Mouse (Mus musculus): Measurements from ENCODE around the gene Oaz3. TPM values are rescaled to one million over a fixed set of nuclear protein-coding genes. Genes with fewer than 3 reads are reported as not detected.

The Oaz3 gene
- polyA plus RNA-seq, 1 experiment = 28.5 TPM

DNA sequence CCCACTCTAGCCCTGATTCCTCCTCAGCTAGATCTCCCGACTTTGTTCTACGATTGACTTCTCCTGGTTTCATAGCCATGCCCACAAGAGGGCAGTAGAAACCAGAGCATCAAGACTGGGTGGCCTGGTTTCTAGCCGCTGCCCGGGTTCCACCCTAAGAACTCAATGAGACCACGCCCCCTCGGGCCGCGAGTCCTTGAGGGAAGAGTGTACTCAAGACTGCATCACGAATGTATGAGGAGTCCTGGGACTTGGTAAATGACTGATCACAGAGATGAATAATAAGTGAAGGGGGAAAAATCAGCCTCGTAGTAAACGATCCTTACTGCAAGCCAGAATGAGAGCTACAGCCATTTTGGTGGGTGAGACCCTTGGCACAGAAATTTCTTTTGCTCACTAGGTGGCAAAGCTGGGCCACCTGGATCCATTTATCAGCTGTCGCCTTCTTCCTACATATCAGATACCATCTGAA, 12.8 kb upstream of the Oaz3 start:
- DNase-seq (ENCODE audit: low read depth) = no peak

DNA sequence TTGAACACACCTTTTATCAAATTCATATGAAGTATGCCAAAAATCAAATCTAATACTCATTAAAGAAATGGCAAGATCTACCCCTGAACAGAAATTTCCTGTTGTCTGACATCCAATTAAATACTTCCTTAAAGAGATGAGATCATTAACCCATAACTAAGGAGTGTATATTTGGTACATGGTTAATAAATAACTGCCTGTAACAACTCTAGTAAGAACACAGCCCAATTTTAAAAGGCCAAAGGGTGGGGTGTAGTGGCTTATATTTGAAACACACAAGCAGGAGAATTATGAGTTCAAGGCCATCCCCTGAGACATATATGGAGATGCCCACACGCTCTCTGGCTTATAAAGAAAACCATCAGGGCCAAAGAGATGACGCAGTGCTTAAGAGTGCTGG, 5.7 kb upstream of the Oaz3 start:
- DNase-seq (ENCODE audit: low read depth) = no peak

DNA sequence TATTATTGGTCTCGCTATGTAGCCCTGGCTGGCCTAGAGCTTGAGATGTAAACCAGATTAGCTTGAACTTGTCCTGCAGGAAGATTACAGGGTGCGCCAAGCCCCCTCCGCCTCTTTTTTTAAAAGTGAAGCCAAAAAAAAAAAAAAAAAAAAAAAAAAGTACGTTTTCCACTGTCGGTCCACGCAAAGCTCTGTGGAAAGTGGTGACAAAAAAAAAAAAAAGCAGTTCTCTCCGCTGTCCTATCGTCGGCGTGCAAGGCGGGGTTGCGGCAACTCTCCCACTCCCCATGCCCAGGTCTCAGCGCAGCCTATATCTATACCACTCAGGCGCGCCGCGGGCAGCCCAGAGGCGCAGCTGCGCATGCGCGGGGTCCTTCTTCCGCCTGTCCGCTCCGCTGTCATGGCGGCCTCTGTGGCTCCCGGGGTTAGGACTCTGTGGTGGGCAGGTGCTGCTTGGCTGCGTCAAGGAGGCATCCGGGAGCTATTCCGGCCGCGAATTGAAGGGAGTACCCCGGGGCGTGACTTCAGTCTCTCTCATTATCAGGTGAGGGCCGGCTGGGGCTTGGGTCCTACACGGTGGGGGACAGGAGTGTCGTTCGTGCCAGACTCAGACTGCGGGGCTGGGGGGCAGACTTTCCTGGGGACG, 641 bp downstream of the Oaz3 start, which contains the start of gene Mrpl9:
TSS of gene Mrpl9 (plus strand) at position 368 of the 646 bp plus-strand sequence.
- DNase-seq (ENCODE audit: low read depth) = peak; percentile 38

DNA sequence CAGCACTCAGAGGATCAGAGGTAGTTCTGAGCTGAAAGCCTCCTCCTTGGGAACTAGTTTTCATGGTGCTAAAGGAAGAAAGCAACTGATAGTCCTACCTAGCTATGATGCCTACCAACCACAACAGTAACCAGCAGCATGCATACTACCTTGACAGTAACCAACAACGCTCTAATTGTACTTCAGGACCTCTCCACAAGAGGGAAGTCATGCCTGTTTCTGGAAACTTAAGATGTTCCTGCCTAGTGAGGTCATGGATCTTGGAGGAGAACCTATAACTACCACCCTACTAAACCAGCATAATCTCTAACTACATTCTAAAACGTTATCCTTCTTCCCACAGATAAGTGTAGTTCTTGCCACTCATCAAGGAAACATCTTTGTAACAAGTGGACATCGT, 2.5 kb downstream of the Oaz3 start:
- DNase-seq (ENCODE audit: low read depth) = no peak

DNA sequence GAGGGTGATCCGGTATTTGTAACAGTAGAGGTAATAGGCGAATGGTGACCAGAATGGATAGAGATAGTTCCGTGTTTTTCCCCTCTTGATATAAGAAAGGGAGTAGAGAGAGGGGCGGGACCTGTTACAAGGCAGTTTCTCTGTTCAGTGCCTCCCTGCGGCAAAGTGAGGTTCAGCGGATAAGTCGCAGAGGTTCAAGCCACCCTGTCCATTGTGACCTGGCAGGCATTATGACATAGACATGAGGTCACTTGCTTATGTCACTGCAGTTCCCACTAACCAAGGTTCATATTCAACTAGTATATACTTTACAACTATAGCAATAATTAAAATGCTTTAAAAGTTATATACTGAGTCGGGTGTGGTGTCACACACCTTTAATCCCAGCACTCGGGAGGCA, 7.3 kb downstream of the Oaz3 start:
- no peak for DNase-seq (ENCODE audit: low read depth)

DNA sequence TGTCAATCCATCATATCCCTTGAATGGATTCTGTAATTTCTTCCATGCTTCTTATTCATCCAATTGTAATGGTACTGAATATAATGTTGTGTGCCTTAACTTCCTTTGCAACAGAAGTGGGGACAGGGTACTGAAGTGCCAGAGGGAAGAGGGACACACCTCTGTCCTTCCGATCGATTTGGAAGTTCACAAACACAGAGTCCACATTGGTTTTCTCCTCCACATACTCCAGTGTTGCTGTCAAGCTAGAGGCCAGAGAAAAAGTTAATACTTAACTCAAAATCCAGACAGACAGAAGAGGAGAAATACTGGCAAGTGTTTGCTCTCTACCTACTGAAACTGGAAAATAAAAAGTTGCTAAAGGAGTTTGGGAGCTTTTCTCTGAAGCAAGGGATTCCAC, 9.4 kb downstream of the Oaz3 start:
- DNase-seq (ENCODE audit: low read depth) = no peak

DNA sequence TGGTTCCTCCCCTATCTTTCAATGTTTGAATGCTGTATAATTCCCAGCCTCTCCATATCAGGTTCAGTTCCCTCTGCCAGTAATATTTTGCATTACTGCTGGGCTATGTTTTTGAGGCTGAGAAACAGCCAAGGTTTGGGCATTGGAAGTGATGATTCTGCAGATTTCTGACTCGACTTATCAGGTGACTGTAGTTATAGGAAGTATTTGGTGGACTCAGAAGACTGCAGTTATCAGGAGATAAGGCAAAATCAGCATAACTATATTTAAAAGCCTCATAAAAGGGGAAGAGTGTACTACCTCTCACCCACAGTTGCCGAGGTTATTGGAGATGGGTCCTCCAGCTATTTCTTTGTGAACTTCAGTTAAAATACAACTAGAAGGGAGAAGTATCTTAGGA, 12.7 kb downstream of the Oaz3 start:
- DNase-seq (ENCODE audit: low read depth) = no peak

DNA sequence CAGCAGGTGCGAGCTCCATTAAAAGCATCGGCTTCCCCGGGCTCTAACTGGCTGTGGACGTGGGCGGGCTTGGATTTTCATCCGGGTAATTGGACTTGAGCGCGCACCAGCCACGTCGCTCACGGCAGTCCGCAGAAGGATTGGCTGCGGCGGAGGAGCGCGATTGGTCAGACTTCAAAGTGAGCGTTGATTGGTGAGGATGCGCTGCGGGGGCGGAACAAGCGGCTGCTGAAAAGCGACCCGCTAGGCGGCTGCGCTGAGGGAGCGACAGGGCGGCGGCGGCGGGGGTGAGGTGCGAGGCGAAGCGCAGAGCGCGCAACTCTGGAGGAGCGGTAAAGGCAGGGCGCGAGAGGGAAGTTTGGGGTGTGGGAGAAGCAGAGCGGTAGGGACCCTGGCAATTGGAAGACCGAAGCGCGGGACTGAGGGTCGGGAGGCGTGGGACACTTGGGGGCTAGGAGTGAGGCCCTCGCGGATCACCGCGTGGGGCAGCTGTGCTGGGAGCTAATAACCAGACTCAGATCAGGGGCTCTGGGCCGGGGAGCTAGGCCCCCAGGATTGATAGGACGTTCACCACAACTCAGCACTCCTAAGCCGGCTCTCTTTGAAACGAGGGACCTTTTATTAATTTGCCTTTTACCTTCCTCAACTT, 30.6 kb downstream of the Oaz3 start, which contains the start of gene Tdrkh:
TSS of gene Tdrkh (plus strand) at position 243 of the 649 bp plus-strand sequence.
- peak; percentile 63 for DNase-seq (ENCODE audit: low read depth)

DNA sequence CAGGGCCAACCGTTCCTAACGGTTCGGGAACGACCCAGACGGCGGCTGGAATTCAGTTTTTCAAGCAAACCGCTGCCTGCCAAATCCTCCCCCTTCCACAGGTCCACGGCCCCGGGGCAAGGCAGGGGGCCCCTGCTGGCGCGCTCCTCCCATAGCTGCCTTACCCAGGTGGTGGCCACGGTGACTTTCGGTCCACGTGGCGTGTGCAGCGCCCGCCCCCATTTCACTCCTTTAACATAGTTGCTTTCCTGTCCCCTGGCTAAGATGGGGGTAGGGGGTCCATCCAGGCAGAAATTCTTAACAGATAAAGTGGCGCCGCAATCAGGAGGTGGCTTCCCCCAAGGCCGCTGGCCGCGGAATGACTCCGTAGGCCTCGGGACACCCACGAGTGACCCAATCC, 31.2 kb downstream of the Oaz3 start:
- no peak for DNase-seq (ENCODE audit: low read depth)

DNA sequence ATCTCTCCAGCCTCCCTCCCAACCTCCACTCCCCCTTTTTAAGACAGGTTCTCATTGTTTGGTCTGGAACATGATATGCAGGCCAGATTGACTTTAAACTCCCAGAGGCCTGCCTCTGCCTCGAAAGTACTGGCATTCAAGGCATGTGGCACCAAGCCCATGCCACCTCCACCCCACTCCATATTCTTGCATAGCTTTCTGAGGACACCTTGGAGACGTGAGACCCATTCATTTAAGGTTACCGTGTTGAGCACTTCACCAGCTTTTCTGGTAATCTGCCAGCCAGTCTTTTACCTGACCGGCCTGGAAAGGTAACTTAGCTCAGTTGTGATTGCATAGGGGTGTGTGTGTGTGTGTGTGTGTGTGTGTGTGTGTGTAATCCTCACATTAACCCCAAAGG, 38.2 kb downstream of the Oaz3 start:
- peak; percentile 4 for DNase-seq (ENCODE audit: low read depth)

DNA sequence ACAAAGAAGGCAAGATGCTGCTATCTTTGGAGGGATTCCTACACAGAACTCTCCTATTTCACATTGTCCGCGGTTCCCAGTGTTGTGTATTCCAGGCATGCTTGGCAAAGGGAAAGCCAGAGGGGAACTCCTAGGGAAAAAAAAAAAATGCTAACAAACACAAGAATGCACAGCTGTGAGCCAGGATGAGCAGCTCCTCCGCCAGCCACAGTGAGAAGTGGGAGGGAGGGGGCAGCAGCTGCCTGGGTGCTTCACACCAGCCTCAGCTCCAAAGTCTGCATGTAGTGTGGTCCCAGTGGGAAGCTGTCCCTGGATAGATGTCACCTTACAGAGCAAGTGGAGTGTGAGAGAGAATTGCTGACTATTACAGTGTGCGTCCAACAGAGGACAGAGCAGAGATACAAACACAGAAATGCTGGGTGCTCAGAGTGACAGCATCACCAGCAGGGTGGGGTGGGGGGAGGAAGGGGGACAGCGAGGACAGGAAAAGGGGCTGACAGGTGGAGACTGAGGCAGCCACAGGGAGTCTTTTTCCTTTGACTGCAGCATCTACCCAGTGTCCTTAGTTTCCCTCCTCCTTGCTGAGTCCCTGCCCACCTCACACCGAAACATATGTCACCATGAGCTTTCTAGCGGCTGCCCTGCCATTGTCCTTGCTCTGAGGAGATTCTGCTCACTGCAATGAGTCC, 39.2 kb downstream of the Oaz3 start:
- DNase-seq (ENCODE audit: low read depth) = no peak

DNA sequence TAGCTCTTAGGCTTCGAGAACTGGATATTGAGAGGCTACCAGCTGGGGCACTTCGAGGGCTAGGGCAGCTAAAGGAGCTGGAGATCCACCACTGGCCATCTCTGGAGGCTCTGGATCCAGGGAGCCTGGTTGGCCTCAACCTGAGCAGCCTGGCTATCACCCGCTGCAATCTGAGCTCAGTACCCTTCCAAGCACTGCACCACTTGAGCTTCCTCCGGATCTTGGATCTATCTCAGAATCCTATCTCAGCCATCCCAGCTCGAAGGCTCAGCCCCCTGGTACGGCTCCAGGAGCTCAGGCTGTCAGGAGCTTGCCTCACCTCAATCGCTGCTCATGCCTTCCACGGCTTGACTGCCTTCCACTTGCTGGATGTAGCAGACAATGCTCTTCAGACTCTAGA, 41.3 kb downstream of the Oaz3 start:
- no peak for DNase-seq (ENCODE audit: low read depth)

DNA sequence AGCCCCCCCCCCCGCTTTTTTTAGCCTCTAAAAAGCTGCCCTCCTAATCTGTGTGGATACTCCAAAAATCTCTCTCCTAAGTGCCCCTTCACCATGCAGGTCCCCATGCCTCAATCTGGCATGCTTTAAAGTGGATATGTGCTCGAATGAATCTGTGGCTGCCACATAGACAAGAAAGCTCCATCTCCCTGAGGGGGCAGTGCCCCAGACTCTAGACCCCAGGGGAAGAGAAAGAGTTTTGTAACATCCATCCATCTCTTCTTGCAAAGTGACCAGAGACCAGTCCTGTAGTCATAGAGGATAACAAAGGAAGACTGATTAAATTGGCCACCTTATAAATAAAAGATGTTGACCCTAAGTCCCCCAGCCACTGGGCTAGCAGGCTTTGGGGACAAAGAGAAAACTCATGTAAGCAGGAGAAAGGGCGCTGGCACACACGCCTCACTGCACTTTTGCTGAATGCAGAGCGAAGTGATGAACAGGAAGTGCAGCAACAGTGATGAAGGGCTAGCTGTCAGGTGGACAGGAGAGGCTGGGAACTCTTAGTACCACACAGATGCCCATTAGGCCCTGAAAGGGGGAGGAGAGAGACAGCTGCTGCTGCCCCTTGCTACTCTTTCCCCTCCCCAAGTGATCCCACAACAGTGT, 43.9 kb downstream of the Oaz3 start:
- no peak for DNase-seq (ENCODE audit: low read depth)

DNA sequence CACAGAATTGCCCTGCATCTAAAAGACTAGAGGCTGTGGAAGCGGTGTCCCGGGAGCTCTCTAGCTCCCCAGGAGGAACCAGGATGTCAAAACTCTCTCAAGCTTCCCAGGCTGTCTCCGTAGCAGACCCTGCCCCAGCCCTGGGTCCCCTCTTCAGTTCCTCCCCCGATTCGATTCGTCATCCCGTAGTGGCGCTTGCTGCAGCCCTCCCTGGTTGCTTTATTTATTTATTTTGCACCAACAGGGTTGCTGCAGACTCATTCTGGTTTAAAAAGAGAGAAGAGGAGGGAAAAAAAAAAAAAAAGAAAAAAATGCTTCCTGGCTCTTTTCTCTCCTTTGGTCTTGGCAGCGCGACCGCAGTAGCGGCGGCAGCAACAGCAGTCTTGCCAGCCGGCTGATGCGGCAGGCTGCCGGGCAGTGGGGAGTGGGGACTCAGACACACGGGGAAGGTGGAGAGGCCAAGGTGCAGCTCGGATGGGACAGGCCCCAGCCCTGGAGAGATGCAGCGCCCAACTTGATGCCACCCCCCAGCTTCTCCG, 44.7 kb downstream of the Oaz3 start:
- DNase-seq (ENCODE audit: low read depth) = no peak

DNA sequence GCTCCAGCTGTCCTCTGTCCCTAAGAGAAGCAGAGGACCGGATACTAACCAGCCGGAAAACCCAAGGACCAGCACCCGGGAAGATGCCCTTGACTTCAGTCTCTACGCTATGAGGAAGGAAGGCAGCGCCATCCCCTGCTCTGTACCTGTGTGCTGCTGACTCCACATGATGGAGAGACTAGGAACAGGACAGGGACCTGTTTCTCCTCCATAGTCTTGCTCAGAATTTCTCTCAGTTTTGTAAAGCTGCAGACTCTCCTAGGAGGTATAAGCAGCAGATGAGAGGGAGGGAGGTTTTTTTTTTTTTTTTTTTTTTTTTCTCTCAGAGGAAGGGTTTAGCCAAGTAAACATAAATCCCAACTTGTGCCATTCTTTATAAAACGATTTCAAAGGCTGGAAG, 45.5 kb downstream of the Oaz3 start, which contains the start of gene Lingo4:
TSS of gene Lingo4 (plus strand) at position 301 of the 400 bp plus-strand sequence.
- DNase-seq (ENCODE audit: low read depth) = no peak

DNA sequence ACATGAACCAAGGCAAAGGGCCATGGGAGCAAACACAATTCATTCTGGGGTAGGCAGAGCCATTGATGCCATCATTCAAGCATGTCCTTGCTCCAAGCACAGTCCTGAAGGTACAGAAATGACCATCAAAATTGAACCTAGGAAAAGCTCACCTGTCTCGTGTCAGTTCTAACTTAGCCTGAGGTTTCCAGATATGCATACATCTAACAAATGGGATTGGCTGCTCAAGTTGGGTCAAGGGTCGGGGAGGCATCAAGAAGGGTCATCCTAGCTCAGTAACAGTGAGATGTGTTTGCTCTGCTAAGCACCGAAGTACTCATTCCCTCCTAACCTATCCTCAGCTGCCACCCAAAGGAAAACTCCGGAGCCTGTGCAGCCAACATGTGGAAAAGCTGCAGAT, 46.9 kb downstream of the Oaz3 start:
- DNase-seq (ENCODE audit: low read depth) = no peak

DNA sequence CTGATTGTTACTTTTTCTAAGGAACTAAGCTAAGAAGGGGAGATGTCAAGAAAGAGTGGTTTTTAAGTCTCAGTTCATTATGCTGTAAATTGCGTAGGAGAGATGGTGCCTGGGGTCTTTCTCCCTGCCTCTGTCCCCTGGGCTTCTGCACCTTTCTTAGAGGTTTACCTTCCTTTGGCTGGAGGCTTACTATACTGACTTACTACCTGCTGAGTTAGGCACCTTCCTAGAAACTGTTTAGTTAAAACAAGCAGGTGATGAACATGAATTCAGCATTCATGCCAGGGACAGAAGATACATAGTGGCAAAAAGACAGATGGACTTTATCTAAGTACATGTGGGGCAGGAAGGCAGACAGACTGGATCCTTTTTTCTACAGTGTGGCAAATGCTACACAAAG, 47.4 kb downstream of the Oaz3 start:
- no peak for DNase-seq (ENCODE audit: low read depth)

DNA sequence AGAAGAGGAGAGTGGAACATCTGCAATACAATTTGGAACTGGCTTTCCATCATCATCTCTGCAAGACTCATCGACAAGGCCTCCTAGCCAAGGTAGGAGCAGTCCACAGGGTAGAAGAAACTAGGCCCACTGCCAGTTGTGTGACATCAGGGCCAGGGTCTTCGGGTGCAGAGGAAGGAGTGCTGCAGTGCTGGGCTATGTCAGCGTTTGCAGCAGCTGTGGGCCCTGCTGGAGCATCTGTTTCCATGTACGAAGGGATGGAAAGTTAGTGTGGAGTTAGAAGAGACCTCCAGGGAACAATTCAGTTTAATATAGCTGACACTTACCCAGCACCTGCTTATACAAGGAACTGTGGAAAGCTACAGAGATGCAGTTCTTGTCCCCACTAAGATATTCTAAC, 50.7 kb downstream of the Oaz3 start:
- DNase-seq (ENCODE audit: low read depth) = no peak

DNA sequence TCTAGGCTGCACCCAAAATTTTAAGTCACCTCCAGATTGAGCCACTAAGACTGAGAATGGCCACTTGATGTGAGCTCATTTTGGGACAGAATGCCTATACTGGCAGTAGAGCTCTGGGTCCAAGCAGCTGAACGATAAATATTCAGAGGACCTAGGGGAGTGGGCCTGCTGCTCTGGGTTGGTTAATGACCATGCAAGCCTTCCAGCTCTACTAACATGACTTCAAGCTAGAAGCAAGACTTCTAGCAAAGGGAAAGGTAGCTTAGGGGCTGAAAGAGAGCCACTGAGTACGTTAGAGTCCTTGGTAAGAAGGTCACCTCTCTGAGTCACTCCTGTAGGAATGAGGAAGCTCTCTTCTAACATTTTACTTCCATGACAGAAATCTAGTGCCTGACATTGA, 51.6 kb downstream of the Oaz3 start:
- no peak for DNase-seq (ENCODE audit: low read depth)

DNA sequence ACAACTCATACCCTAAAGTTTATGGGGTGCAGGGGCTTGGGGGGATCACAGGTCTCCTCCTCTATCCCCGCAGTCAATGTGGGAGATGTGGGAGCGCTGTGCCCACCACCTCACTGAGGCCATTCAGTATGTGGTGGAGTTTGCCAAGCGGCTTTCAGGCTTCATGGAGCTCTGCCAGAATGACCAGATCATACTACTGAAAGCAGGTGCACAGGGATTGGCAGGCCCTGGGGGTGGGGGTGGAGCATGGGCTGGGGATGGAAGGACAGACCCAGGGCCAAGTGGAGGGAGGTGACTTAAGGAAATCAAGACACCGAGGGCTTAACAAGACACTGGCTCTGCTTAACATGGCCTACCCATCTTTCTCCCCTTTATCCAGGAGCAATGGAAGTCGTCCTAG, 52.7 kb downstream of the Oaz3 start:
- no peak for DNase-seq (ENCODE audit: low read depth)

DNA sequence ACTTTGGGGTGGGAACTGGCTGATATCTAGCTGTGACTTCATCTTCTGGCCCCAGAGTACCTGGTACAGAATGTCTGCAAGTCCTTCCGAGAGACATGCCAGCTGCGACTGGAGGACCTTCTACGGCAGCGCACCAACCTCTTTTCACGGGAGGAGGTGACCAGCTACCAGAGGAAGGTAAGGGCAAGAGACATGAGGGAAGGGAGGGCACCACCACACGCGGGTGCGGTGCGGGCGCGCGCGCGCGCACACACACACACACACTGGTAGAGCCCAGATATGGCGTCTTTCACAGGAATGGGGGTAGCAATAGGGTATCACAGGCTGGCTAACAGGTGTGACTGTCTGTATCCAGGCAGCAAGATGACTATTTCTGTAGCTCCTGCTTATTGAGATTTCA, 54.3 kb downstream of the Oaz3 start:
- no peak for DNase-seq (ENCODE audit: low read depth)

DNA sequence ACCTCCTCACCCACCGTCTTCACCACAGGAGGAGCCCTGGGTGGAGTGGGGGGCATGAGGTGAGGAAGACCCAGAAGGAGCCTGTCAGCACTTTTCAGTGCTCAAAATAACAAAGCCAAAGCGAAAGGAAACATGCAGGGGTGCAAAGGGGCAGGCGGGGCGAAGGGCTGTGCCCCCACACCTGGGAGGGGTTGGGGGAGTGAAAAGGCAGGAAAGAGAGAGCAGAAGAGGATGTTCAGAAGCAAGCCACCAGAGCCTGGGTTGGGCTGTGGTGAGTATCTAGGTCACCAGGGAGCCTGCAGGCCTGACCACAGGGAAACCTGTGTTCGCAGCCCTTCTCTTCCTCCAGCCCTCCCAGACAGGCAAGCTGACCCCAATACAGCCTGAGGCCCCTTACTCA, 55.7 kb downstream of the Oaz3 start:
- no peak for DNase-seq (ENCODE audit: low read depth)

Data from gonadal fat pad, adult 2 months (tissue).